Mouse (Mus musculus) liver, postnatal 0 days (tissue): Measurements from ENCODE around the gene 4632433K11Rik. TPM values are rescaled to one million over a fixed set of nuclear protein-coding genes. Genes with fewer than 3 reads are reported as not detected.
"Not testable (repeated sequence)": the region's sequence is repeated elsewhere in the genome, so short reads cannot be mapped to it uniquely, and the experiment has no call there.

Source experiments
- ATAC-seq: fragments of 200-750 bp; cut with Nextera tagmentation; 2 replicates; pipeline ENCODE4 v1.8.0; 2017; ENCODE audit warnings: mild to moderate bottlenecking, moderate library complexity
- DNase-seq: peaks from one replicate; pipeline ENCODE4 v3.0.0-alpha.2; 2016
- H3K27ac ChIP-seq: fragments of 300-500 bp; sonication (generic); 2 replicates; pipeline ENCODE4 v1.5.1; 2014; ENCODE audit warnings: antibody characterized with exemption, moderate library complexity, mild to moderate bottlenecking, low read depth
- H3K27me3 ChIP-seq: fragments of 300-500 bp; sonication (generic); 2 replicates; pipeline ENCODE4 v1.6.1; 2014; ENCODE audit warnings: low read length, control low read depth, mixed read lengths; ENCODE audit not compliant: insufficient read depth
- H3K36me3 ChIP-seq: fragments of 300-500 bp; sonication (generic); replicated peaks from 2 replicates; pipeline ENCODE4 v1.6.1; 2014; ENCODE audit warnings: mild to moderate bottlenecking, control low read depth, low read length, moderate library complexity, mixed read lengths; ENCODE audit not compliant: insufficient read depth
- H3K4me1 ChIP-seq: fragments of 300-500 bp; sonication (generic); 2 replicates; pipeline ENCODE4 v1.6.1; 2014; ENCODE audit warnings: antibody characterized with exemption, mild to moderate bottlenecking, control low read depth; ENCODE audit not compliant: insufficient read depth
- H3K4me2 ChIP-seq: fragments of 300-500 bp; sonication (generic); 2 replicates; pipeline ENCODE4 v1.6.1; 2014; ENCODE audit warnings: low read depth, mild to moderate bottlenecking, low read length, moderate library complexity, mixed read lengths
- H3K4me3 ChIP-seq: fragments of 300-500 bp; sonication (generic); 2 replicates; pipeline ENCODE4 v1.5.1; 2014; ENCODE audit warnings: low read depth, low read length
- H3K9ac ChIP-seq: fragments of 300-500 bp; sonication (generic); replicated peaks from 2 replicates; pipeline ENCODE4 v1.6.1; 2014; ENCODE audit warnings: mild to moderate bottlenecking, moderate library complexity
- H3K9me3 ChIP-seq: fragments of 300-500 bp; sonication (generic); 2 replicates; pipeline ENCODE4 v1.6.1; 2016; ENCODE audit warnings: mild to moderate bottlenecking, control low read depth, low read length, mixed read lengths
- CTCF ChIP-seq: sonication (generic); IDR thresholded peaks from 2 replicates; pipeline ENCODE4 v1.5.1; 2016; ENCODE audit warnings: antibody characterized with exemption, low read depth
- EP300 ChIP-seq: IDR thresholded peaks from 2 replicates; pipeline ENCODE4 v1.6.1; 2016; ENCODE audit warnings: antibody characterized with exemption, low read depth, mild to moderate bottlenecking
- WGBS: fragments of 180-500 bp; shearing (Covaris S2); extraction: QIAGEN DNeasy Blood & Tissue Kit; methylation state at CpG from one replicate; pipeline ENCODE4 v1.1.7; 2014; ENCODE audit not compliant: insufficient replicate concordance; 5-methylcytosine and 5-hydroxymethylcytosine counted together
- polyA plus RNA-seq: library from polyadenylated mRNA; unstranded; fragments of >200 nt; fragmentation: Nextera tagmentation; extraction: Ambion mirVana; gene quantifications from 2 replicates; pipeline ENCODE4 v1.2.1, GENCODE M21; 2015

4632433K11Rik gene
- polyA plus RNA-seq, 1 experiment from 2014 or later, result not detected

GRCm38 (mm10) chr7:5073586-5073985 is 39.7 kb downstream of the 4632433K11Rik start:
- ATAC-seq, result peak; percentile 79
- H3K4me1 ChIP-seq, result peaks cover 23% of the 10 kb centered on the region
- H3K36me3 ChIP-seq, result peaks cover 92% of the 10 kb centered on the region
- H3K27ac ChIP-seq, result peak overlapping the region; percentile 44; the same call in 1 of the 2 replicates
- H3K9me3 ChIP-seq, result no peaks in the 10 kb centered on the region
- 60% methylated on average over 1 of the region's 1 CpGs for WGBS
- no peak for TF ChIP-seq CTCF
- TF ChIP-seq EP300, result no peak
- H3K4me3 ChIP-seq, result no peak overlapping the region
- no peak overlapping the region for H3K9ac ChIP-seq
- DNase-seq, result no peak
- peak overlapping the region; percentile 23 for H3K4me2 ChIP-seq
- no peaks in the 10 kb centered on the region for H3K27me3 ChIP-seq

- H3K4me2 ChIP-seq, result no peak overlapping the region
- no peak overlapping the region for H3K4me3 ChIP-seq
- 86% methylated on average over 5 of the region's 5 CpGs for WGBS
- no peak overlapping the region for H3K9ac ChIP-seq
- no peaks in the 10 kb centered on the region for H3K9me3 ChIP-seq
- no peak overlapping the region for H3K27ac ChIP-seq
- DNase-seq (no peak), ATAC-seq (no peak)
- H3K36me3 ChIP-seq, result peaks cover 83% of the 10 kb centered on the region
- peaks cover 26% of the 10 kb centered on the region for H3K4me1 ChIP-seq
- no peak for TF ChIP-seq CTCF
- no peak for TF ChIP-seq EP300
- H3K27me3 ChIP-seq, result no peaks in the 10 kb centered on the region
Observed at GRCm38 (mm10) chr7:5074984-5075383, 41.1 kb downstream of the 4632433K11Rik start.

- WGBS, result 63% methylated on average over 2 of the region's 2 CpGs
- peaks cover 63% of the 10 kb centered on the region for H3K36me3 ChIP-seq
Observed at GRCm38 (mm10) chr7:5076931-5077330, 43.0 kb downstream of the 4632433K11Rik start.

GRCm38 (mm10) chr7:5079365-5080009 is 45.6 kb downstream of the 4632433K11Rik start:
- H3K4me1 ChIP-seq, result peaks cover 34% of the 10 kb centered on the region
- H3K4me3 ChIP-seq, result peak overlapping the region; percentile 90
- WGBS, result 29% methylated on average over 8 of the region's 13 CpGs
- H3K9me3 ChIP-seq, H3K27me3 ChIP-seq, DNase-seq: not testable (repeated sequence)
- H3K9ac ChIP-seq, result peak overlapping the region; percentile 96
- H3K36me3 ChIP-seq, result peaks cover 51% of the 10 kb centered on the region
- ATAC-seq, result peak; percentile 0; the same call in 1 of the 2 replicates
- peak overlapping the region; percentile 98 for H3K27ac ChIP-seq
- H3K4me2 ChIP-seq, result peak overlapping the region; percentile 84

More at GRCm38 (mm10) chr7:5076931-5077330, 43.0 kb downstream of the 4632433K11Rik start:
- Histone ChIP-seq H3K9me3 (no peaks in the 10 kb centered on the region), H3K27me3 (no peaks in the 10 kb centered on the region), H3K27ac (peak overlapping the region; percentile 23), H3K4me2 (peak overlapping the region; percentile 6; the same call in 1 of the 2 replicates), H3K4me3 (no peak overlapping the region), H3K9ac (no peak overlapping the region), H3K4me1 (peaks cover 32% of the 10 kb centered on the region)
- no peak for ATAC-seq
- DNase-seq, result no peak
- TF ChIP-seq CTCF (no peak), EP300 (peak; percentile 62)

GRCm38 (mm10) chr7:5080010-5080751 is 46.3 kb downstream of the 4632433K11Rik start, which contains the start of gene Epn1:
Epn1 (plus strand) TSS chr7:5080235.
- Histone ChIP-seq H3K36me3 (peaks cover 51% of the 10 kb centered on the region), H3K27ac (peak within 1 kb of the TSS; percentile 98), H3K4me3 (peak within 1 kb of the TSS; percentile 90), H3K27me3 (no peaks in the 10 kb centered on the region), H3K9me3 (no peaks in the 10 kb centered on the region), H3K4me1 (peaks cover 38% of the 10 kb centered on the region), H3K4me2 (peak within 1 kb of the TSS; percentile 84), H3K9ac (peak within 1 kb of the TSS; percentile 96)
- DNase-seq, result peak; percentile 98
- ATAC-seq, result peak; percentile 94
- WGBS, result 1% methylated on average over 80 of the region's 81 CpGs
- TF ChIP-seq EP300 (peak; percentile 40; the same call in 1 of the 2 replicates), CTCF (no peak)

GRCm38 (mm10) chr7:5080815-5081214 is 46.9 kb downstream of the 4632433K11Rik start:
- H3K9me3 ChIP-seq, result no peaks in the 10 kb centered on the region
- TF ChIP-seq CTCF, result no peak
- TF ChIP-seq EP300, result no peak
- H3K27ac ChIP-seq, result peak overlapping the region; percentile 98
- peaks cover 55% of the 10 kb centered on the region for H3K36me3 ChIP-seq
- no peaks in the 10 kb centered on the region for H3K27me3 ChIP-seq
- H3K4me1 ChIP-seq, result peaks cover 39% of the 10 kb centered on the region
- H3K4me2 ChIP-seq, result peak overlapping the region; percentile 84
- 10% methylated on average over 6 of the region's 6 CpGs for WGBS
- H3K4me3 ChIP-seq, result peak overlapping the region; percentile 90
- peak overlapping the region; percentile 96 for H3K9ac ChIP-seq
- DNase-seq (no peak), ATAC-seq (no peak)
